In the genomic region with DNA sequence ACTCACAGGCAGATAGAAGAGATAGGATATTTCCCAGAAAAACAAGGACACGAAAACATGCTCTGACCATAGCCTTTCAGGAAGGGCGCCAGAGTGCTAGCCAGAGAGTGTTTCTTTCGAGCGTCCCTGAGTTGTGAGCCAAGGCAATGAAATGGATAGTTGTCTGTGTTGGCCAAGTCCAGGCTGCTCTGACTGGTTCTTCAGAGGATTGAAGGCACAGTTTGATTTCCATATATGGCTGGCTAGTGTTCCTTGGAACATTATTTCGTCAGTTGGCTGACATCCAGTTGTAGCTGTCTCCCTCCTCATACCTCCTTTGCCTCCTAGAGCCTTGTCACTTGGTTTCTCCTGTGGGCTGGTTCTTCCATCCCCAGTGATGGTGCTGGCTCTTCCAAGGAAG, we compare ENCODE assay signal across 15 mouse cellular contexts.
A peak's percentile ranks its signal among the peaks of the same experiment; 100 is the strongest.
DNase-seq lines count a peak whose midpoint lies in the region.
"Had no signal": no experiment of that assay in that cellular context is flagged by ENCODE, and none has a peak within 500 bp of the region (broad histone marks: within the 10 kb centered on the region; RNA-seq: fewer than 3 reads in every experiment).

No protein-coding gene starts in this region.

- peak; percentile 2 for DNase-seq in adrenal gland, adult 2 months
- no peak for DNase-seq in adrenal gland, postnatal 36 days
- DNase-seq in layer of hippocampus, adult 9-11 months = peak; percentile 5
- DNase-seq in layer of hippocampus, adult 9-10 months (ENCODE audit: low spot score) = no peak
- DNase-seq in lung, postnatal 10 days = peak; percentile 10
- no peak for DNase-seq in lung, adult 18-20 months
- DNase-seq in R1 (ENCODE audit: low read depth, low spot score) = peak; percentile 0
- DNase-seq in spleen, postnatal 10 days (ENCODE audit: low spot score in 2 of 2) = no peak
- DNase-seq: cerebellum, adult 11 months; forebrain, postnatal 0 days; gastrocnemius, postnatal 14 days; kidney, postnatal 10 days; liver; liver, postnatal 0 days; thymus, postnatal 36 days had no signal

Comparison
In these comparisons a context has a peak if more than half of its experiments do, and no peak if none do; other contexts are left out.
1. DNase-seq: peak in adrenal gland, adult 2 months (single experiment), layer of hippocampus, adult 9-11 months (single experiment), lung, postnatal 10 days (single experiment) and R1 (single experiment); none in adrenal gland, postnatal 36 days (0 of 2), layer of hippocampus, adult 9-10 months (single experiment), lung, adult 18-20 months (0 of 2) and spleen, postnatal 10 days (0 of 2).